Mouse (Mus musculus) frontal cortex, postnatal 14 days (tissue): ENCODE results near the gene Pkm.

ENCODE experiments used
- DNase-seq, 2 experiments: peaks; one replicate each; pipeline ENCODE4 v3.0.0; 2022; ENCODE audit warnings: low spot score in 2 of 2

Pkm gene

GRCm38 (mm10) chr9:59706850-59707825 is 51.0 kb downstream of the Pkm start:
- no peak for DNase-seq

GRCm38 (mm10) chr9:59709225-59709624 is 53.1 kb downstream of the Pkm start:
- no peak for DNase-seq

GRCm38 (mm10) chr9:59716275-59716898 is 60.2 kb downstream of the Pkm start:
- DNase-seq = no peak

- no peak for DNase-seq
These were observed 62.1 kb downstream of the Pkm start for GRCm38 (mm10) chr9:59718237-59718636.

GRCm38 (mm10) chr9:59721144-59721543 is 65.0 kb downstream of the Pkm start:
- DNase-seq = no peak

GRCm38 (mm10) chr9:59723096-59723657 is 67.0 kb downstream of the Pkm start:
- peak; percentile 51 to 60 for DNase-seq

GRCm38 (mm10) chr9:59723791-59724442 is 67.7 kb downstream of the Pkm start:
- peak in 1 of 2 experiments; percentile 15 for DNase-seq

GRCm38 (mm10) chr9:59725515-59725914 is 69.3 kb downstream of the Pkm start:
- no peak for DNase-seq

- DNase-seq = no peak
These were observed 71.6 kb downstream of the Pkm start for GRCm38 (mm10) chr9:59727569-59728286.
